Mouse (Mus musculus): ENCODE results near the gene Tfap2e.
A peak's percentile ranks its signal among the peaks of the same experiment; 100 is the strongest.

GRCm38 (mm10) chr4:126739966-126740676, 4.1 kb upstream of the Tfap2e start:
- TF ChIP-seq CTCF (IDR thresholded peaks at IDR 0.05) (peak; percentile 58), EP300 (IDR thresholded peaks at IDR 0.05) (no peak)
